Mouse (Mus musculus) hematopoietic multipotent progenitor cell, adult 10-12 weeks (in vitro differentiated cells): ENCODE data around the gene Olfr1459. TPM values are rescaled to one million over a fixed set of nuclear protein-coding genes. Genes with fewer than 3 reads are reported as not detected.

Source experiments
- polyA plus RNA-seq: library from polyadenylated mRNA; stranded (reverse); fragments of >175 nt; gene quantifications from 2 replicates; pipeline ENCODE4 v1.2.3, GENCODE M21; 2012; ENCODE audit warnings: low replicate concordance

Gene Olfr1459
- not detected in 2 replicates for polyA plus RNA-seq

DNA sequence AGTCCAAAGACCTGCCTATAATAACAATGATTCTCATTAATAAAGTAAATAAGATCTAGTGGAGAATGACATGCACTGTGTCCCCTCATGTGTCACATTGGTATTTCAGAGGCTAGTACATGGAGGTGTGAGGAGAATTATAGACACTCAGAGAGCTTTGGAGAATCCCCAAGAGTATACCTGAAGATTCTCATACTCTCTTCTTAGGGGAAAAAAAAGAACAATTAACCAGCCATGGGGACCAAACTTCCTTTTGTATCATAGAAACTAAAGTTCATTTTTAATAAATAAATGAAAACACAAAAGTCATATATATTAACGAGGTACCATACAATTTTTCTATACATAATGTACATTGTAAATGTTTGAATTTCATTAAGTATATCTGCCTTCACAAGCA lies at the start of gene Olfr1459:
Olfr1459 (minus strand) TSS at position 101 of the 400 bp plus-strand sequence.

DNA sequence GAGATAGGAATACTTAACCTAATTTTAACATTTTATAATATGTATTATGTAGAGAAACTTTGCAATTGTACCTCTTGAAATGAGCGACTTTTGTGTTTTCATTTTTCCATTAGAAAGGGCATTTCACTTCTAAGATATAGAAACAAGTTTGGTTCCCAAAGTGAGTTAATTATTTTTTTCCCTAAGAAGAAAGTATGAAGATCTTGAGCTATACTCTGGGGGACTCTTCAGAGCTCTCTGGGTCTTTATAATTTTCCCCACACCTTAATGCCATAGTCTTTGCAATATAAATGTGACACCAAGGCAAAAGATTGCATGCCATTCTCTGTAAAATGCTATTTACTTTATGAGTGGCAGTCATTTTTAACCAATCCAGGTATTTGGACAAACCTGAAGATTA lies 36.1 kb upstream of the Olfr1459 start, which contains the start of gene Olfr1462:
Olfr1462 (plus strand) TSS at position 301 of the 400 bp plus-strand sequence.

DNA sequence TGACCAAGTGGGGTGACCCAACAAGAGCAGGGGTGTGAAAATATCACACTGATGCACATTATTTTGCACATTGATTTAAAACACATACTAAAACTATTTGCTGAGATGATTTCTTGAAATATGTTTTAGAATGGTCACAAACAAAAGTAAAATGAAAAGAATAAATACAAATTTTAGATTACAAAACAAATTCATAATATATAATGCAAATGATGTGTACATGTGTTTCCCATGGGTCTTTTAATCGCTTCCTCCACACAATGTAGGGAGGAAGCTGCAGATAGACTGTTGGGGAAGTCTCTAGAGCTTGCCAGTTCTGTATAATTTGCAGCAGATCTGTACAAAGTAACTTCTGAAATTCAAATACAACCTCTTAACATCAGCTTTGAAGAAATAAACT lies 13.4 kb upstream of the Olfr1459 start, which contains the start of gene Olfr1461:
Olfr1461 (plus strand) TSS at position 301 of the 400 bp plus-strand sequence.

DNA sequence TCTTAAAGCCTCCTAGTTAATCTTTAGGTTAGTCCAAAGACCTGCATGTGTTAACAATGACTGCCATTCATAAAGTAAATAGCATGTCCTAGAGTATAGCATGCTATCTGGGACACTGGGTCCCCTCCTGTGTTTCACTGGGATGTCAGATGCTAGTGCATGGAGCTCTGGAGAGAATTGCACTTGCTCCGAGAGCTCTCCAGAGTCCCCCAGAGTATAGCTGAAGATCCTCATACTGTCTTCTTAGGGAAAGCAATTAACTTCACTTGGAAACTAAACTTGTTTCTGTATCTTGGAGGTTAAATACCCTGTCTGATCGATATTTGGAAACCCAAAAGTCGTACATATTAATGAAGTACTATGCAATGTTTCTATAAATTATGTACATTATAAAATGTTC lies 42.7 kb downstream of the Olfr1459 start, which contains the start of gene Olfr1458:
Olfr1458 (minus strand) TSS at position 101 of the 400 bp plus-strand sequence.

DNA sequence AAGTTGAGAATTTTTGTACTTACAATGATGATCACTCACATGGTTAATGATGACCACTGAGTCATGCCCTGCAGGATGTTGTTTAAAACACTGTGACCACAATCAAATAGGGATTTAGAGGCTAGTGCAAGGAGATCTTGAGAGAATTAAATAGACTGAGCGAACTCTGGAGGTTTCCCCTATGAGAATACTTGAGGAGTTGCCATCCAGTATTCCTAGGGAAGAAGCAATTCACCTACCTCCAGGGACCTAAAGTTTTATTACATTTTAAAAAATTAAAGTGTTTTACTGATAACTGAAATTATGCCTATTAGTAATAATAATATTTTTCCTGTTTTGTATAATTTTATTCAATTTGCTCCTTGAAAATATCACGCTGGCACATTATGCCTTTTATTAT lies 51.6 kb downstream of the Olfr1459 start, which contains the start of gene Olfr1457:
Olfr1457 (minus strand) TSS at position 101 of the 400 bp plus-strand sequence.

Other genes starting within 250 kb of the Olfr1459 start
- not detected in 2 replicates for gene Olfr1447, start 245.8 kb downstream of the Olfr1459 start, polyA plus RNA-seq
- gene Olfr1448, start 225.1 kb downstream of the Olfr1459 start, polyA plus RNA-seq: not detected in 2 replicates
- gene Olfr1449, start 218.7 kb downstream of the Olfr1459 start, polyA plus RNA-seq: not detected in 2 replicates
- gene Olfr1450, start 199.3 kb downstream of the Olfr1459 start, polyA plus RNA-seq: not detected in 2 replicates
- gene Olfr1451, start 154.5 kb downstream of the Olfr1459 start, polyA plus RNA-seq: not detected in 2 replicates
- not detected in 2 replicates for gene Olfr1453, start 121.2 kb downstream of the Olfr1459 start, polyA plus RNA-seq
- not detected in 2 replicates for gene Olfr1454, start 88.9 kb downstream of the Olfr1459 start, polyA plus RNA-seq
- not detected in 2 replicates for gene Olfr1457, start 51.7 kb downstream of the Olfr1459 start, polyA plus RNA-seq
- not detected in 2 replicates for gene Olfr1458, start 42.8 kb downstream of the Olfr1459 start, polyA plus RNA-seq
- not detected in 2 replicates for gene Olfr1461, start 13.5 kb upstream of the Olfr1459 start, polyA plus RNA-seq
- gene Olfr1462, start 36.2 kb upstream of the Olfr1459 start, polyA plus RNA-seq: not detected in 2 replicates
- gene Olfr1463, start 81.8 kb upstream of the Olfr1459 start, polyA plus RNA-seq: not detected in 2 replicates
- gene Olfr1465, start 166.0 kb upstream of the Olfr1459 start, polyA plus RNA-seq: not detected in 2 replicates
- gene Olfr1466, start 189.3 kb upstream of the Olfr1459 start, polyA plus RNA-seq: not detected in 2 replicates
- gene Olfr1467, start 212.7 kb upstream of the Olfr1459 start, polyA plus RNA-seq: not detected in 2 replicates